Mouse (Mus musculus) heart, adult 18-20 months (tissue): ENCODE data around the gene Fxyd2. TPM values are rescaled to one million over a fixed set of nuclear protein-coding genes. Genes with fewer than 3 reads are reported as not detected.

Source experiments
- DNase-seq, 2 experiments: peaks; one replicate each; pipeline ENCODE4 v3.0.0; 2021 to 2022; ENCODE audit warnings: mixed read lengths in 1 of 2
- total RNA-seq, 2 experiments: library from RNA; stranded (reverse); gene quantifications; 2 replicates each; pipeline ENCODE4 v1.2.3; 2021

Fxyd2 gene
- total RNA-seq, 2 experiments from 2014 or later = 2.6 to 7.9 TPM

DNA sequence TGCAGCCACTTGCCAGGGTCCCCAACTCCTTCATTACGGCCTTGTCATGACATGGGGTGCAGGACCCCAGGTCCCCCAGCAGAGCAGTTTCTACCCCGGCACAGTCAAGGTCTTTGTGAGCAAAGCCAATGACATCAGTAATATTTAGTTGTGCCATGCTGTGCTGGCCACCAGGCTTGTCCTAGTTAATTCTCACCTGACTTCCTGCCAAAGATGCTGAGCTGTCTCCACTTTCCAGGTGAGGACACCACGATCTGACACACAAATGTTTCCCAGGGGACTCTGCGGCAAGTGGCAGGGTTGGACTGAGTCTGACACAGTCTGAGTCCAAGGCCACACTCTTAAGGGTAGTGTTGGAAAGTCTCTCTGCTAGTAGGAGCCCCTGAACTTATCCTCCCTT lies 27.0 kb downstream of the Fxyd2 start, which contains the start of gene Dscaml1:
TSS of gene Dscaml1 (plus strand) at position 173 of the 400 bp plus-strand sequence.
- DNase-seq = no peak

DNA sequence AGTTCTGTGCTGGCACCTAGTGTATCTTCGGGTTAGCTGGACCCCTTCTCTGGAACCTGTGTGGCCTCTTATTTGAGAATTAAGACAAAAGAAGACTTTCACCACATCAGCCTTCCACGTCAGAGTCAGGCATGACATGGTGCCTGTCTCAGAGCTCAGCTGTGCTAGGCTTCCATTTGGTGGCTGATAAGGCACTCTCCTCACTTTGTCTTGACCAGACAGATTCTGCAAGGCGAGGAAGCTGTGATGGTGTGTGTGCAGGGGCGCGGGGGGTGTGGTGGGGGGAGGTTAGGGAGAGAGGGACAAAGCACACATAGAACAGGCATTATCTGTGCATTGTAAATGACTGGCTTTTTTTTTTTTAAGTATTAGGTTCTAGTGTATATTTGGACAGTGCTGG lies 29.9 kb downstream of the Fxyd2 start:
- DNase-seq = no peak

DNA sequence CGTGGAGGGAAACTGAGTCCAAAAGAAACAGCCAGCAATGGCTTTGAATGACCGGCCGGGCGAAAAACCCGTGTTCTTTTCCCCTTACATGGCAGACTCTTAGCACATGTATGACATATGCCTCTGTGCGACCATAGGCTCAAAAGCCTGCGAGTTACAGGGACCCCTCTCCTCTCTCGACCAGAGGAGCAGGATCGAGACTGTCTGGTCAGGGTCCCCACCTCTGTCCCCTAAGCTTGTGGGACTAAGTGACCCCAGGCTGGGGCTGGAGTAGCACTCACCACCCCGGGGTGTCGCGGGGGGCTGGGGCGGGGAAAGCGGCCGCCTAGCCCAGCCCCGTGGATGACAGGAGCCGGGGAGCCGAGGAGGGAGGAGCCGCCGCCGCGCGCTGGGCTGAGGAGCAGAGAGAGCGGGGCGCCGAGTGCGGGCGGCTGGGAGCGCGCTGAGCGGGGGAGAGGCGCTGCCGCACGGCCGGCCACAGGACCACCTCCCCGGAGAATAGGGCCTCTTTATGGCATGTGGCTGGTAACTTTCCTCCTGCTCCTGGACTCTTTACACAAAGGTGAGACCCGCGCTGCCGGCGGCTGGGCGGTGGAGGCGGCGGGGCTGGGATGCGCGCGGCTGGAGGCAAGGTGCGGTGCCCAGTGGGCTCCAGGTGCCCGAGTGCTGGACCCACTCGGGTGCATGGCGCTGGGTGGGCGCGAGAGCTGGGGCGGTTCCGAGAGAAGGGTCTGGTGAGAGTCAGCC lies 30.7 kb downstream of the Fxyd2 start:
- DNase-seq = no peak

DNA sequence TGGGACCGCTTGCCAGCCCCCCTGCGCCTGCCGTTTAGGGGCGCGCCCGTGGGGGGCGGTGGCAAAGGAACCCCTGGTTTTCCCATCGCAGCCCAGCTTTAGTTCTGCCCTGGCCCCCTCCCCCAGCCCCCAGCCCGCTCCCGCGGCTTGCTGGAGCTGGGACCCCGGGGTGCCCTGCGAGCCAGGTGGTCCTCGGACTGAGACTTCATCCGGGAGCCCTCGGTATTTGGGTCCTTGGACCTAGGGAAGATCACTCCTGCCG lies 31.2 kb downstream of the Fxyd2 start:
- no peak for DNase-seq

DNA sequence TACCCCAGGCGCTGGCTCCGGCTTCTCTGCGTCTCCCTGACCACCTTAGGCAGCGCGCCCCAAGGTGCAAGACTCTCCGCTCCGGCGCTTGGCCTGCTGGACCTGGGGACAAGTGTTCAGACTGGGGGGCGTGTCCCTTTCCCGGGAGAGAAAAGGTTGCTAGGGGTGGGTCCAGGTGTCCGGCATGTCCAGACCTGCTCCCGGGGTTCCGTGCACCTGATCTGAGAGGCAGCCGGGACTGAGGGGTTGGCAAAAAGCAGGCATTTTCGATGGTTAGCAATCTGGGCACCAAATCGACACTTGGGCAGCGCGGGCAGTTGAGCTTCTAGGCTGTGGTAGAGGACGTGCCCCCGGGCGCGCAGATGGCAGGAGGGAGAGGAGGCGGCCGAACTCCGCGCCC lies 31.7 kb downstream of the Fxyd2 start:
- DNase-seq = no peak

DNA sequence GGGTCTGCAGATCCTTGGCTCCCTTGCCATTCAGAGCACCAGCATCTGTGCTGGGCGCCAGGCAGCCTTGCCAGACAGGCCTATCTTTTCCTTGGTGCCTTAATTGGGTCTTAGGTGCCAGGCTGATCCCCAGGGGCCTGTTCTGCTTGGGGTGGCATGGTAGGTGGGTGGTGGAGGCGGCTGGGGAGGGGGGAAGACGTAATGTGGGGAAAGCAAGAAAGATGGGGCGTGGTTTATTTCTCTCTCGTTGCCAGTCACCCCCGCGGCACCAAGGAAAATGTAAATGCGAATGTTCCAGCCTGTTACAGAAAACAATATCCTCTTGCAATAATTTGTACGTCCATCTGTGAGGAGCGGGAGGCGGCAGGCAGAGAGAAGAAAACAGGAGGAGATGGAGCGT lies 33.2 kb downstream of the Fxyd2 start:
- no peak for DNase-seq

DNA sequence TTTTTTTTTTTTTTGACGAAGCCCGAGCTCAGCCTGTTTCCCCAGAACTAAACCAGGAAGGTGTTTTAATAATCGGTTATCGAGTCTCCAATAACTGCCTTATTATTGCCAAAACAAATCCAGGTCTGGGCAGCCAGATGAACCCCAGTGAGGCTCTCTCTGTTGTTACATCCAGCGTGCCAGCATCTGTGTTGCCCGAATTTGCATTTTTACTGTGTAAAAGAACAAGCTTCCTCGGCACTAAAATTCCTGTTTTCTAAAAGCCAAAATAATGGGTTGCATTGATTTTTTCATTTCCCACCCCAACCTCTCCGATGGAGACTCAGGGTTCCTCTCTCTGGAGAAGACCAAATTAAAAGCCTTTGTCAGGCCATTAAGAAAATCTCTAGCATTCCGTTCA lies 33.6 kb downstream of the Fxyd2 start:
- no peak for DNase-seq

DNA sequence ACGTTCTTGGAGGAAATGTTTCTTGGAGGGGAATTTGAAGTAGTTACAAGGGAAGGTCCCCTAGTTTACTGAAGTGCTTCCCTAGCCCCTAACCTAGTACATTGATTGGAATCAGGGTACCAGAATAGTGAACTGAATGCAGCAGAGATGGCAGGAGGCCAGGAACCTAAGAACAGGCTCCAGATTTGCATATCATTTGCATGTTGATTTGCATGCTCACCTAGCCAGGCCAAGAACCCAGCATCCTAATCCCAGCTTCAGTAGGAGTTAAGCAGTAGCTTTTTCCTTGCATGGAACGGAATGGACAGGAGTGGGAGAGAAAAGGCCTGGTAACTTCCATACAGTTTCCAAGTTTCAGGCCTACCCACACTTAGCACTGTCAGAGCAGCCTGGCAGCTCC lies 34.7 kb downstream of the Fxyd2 start:
- no peak for DNase-seq

DNA sequence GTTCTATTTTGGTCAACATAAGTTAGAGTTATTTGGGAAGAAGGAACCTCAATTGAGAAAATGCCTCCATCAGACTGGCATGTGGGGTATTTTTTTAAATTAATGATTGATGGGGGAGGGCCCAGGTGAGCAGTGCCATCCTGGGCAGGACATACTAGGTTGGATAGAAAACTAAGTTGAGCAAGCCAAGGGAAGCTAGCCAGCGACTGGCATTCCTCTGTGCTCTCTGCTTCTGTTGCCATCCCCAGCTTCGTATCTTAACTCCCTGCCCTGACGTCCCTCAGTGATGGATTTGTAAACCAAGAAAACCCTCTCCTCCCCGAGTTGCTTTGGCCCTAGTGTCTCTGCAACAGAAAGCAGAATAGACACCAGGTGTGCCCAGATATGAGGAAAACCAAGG lies 39.6 kb downstream of the Fxyd2 start:
- DNase-seq = no peak

DNA sequence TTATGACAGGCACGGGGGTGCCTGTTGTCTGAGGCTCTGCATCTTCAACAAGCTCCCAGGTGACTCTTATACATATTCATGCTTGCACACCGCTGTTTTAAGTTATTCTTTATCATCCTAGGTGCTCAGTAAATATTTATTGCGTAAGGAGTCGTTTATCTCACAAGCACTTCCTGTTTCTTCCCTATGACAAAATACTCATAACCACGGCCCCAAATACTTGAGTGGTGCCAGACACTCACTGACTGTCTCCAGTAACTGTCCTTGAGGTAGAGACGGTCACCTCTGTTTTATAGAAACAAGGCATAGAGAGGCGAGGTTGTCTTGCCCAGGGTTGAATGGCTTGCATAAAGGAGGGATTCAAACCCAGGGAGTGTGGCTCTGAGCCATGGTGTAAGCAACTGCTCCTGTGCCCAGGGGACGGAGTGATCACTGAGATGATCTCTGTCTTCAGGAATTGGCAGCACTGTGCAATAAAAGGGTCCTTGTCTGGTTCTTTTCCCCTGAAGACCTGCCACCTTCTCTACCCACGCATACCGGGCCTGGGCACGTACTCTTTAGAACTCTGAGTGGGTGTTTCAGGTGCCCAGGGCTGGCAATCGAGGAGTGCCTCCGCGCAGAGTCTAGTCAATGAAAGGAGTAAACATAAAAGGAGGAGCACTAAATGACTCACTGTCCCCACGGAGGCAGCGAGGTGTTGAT lies 40.8 kb downstream of the Fxyd2 start:
- no peak for DNase-seq

DNA sequence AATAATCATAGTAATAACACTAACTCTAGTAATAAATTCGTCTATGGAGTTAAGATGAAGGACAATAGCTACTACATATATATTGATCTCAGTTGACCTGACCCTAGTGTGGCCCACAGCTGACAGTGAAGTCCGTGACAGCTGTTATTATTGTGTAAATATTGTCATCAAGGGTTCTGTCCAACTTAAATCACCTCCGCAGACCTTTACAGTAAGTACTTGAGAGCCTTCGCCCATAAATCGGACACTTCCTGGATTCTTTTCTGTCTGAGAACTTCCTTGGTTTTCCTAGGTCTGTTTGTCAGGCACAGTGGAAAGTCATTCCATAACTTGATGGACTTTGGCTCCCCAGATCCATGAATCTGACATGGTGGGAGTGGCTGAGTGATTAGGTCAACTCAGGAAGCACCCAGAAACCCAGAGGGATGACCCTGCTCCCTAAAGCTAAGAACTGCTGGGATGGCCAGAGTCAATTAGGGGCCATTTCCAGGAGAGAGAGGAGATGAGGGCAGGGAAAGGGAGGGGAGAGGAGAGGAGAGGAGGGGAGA lies 44.9 kb downstream of the Fxyd2 start:
- no peak for DNase-seq

DNA sequence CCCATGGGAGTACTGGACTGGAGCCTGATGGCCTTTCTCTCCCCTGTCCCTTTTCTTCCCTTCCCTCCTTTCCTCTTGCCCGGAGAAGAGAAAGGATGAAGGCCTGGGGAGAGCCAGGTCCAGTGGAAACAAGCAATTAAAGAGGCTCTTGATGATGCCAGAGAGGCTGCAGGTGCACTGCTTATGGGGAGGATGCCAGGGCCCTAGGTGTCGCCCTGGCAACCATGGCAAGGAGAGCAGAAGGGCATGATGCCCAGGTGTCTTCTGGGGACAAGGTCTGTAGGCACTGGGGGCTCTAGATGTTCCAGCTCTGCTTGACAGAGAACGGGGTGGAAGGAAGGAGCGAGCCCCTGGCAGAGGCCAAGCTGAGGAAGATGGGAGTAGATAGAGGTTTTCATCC lies 50.2 kb downstream of the Fxyd2 start:
- no peak for DNase-seq

DNA sequence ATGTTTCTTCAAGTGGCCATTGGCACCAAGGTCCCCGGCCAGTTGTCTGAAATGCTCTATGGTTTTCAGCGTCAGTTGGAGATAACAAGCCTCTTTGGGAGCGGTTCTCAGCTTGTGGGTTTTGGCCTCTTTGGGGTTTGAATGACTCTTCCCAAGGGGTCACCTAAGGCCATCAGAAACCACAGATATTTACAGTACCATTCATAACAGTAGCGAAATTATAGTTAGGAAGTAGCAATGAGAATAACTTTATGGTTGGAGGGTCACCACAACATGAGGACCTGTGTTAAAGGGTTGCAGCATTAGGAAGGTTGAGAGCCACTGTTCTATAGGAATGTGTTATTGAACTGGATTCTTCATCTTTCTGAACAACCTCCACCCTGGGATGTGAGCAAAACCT lies 51.9 kb downstream of the Fxyd2 start:
- DNase-seq = no peak

DNA sequence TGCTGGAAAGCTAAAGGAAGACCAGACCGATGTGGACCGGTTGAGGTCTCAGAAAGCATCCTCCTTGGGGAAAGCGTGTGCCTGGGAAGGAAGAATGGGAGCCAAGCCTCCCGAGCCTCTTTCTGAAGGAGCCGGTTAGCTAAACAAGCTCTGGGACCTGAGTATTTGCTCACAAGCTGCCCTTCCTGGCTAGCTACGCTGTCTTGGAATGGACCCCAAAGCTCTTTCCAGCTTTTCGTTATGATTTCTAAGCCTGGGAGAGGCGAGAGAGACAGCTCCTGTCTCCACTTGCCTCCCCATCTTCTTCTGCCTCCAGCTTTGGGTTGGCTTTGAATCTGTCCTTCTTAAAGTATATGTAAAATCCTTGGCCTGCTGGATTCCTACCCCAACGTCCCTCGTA lies 54.6 kb downstream of the Fxyd2 start:
- no peak for DNase-seq

DNA sequence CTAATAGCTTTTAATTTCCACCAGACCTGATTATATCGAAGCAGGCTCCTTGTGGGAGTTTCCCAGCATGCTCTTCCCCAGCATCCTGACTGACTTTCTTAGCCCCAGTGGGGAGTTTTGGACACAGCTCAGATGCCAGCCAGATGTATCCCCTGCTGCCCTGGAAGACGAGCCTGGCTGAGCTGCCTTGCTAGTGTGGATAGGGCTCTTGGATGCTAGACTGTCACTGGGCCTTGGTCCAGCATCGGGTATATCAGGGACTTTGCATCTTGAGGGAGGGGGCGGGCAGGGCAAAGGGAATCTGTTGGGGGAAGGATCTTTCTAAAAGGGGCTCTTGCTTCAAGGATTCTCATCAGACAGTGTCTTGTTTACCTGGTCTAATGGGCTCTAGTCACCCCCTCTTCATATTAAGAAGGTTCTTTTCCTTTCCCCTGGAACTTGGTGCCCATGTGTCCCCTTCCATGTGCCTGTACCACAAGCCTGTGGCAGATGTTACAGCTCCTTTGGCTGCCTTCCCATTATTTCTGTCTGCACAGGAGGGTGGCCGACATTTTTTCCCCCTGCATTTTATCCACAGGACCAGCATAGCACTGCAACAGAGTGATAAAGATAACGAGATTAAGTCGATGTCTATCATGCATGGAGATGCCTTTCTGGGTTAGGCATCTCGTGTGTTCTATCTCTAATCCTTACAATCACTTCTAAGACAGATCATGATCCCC lies 55.6 kb downstream of the Fxyd2 start:
- DNase-seq = no peak

DNA sequence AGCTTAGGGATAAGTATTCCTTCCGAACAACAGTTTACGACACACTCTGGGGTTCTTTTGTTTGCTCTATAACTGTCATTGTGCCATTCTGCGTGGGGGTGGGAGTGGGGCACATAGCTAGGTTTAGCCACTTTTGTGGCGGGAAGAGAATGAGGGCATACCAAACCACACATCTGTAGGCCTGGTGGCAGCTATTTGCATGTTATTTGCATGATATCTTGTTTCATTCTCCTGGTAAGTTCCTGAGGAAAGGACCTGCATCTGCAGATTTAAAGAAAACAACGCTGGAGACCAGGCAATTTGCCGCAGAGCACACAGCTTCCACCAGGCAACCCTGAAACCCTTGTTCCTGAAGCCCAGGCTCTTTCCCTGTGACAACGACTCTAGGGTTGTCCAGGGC lies 57.7 kb downstream of the Fxyd2 start:
- DNase-seq = no peak

DNA sequence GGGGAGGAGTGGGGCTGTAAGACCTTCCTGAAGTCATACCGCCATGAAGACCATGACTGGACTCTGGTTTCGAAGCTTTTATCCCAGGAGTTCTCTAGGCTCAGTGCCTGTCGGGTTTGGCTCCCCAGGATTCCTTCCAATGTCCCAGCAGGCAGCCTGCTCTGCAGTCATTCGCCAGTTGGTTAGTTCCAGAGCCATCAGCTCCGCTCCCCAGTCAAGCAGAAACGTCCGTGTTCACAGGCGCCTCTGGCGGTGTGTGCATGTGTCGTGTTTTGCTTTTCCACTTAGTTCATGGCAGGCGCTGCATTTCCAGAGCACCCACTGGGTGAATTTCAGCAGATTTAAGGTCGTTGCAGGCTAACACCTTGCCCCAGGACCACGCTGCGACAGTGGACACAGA lies 58.9 kb downstream of the Fxyd2 start:
- no peak for DNase-seq

Other genes with a start within 250 kb of the Fxyd2 start
- under 1 TPM in 1 of 2 experiments, not detected in 1; 0.41 TPM for gene BC049352, start 217.7 kb upstream of the Fxyd2 start, total RNA-seq
- gene Tmprss4, start 195.6 kb upstream of the Fxyd2 start, total RNA-seq = under 1 TPM in 1 of 2 experiments, not detected in 1; 0.13 TPM
- gene Il10ra, start 130.5 kb upstream of the Fxyd2 start, total RNA-seq = 1 to 10 TPM; 1.9 to 2.5 TPM
- gene Tmprss13, start 80.6 kb upstream of the Fxyd2 start, total RNA-seq = 1 to 10 TPM; 6.2 to 7.9 TPM
- 10 to 100 TPM; 15.0 TPM for gene Fxyd6, start 29.5 kb upstream of the Fxyd2 start, total RNA-seq
- under 1 TPM in 1 of 2 experiments, not detected in 1; 0.28 TPM for gene Dscaml1, start 27.0 kb downstream of the Fxyd2 start, total RNA-seq